Mouse (Mus musculus) forebrain, embryonic 11.5 days (tissue): ENCODE data around the gene Sarm1. TPM values are rescaled to one million over a fixed set of nuclear protein-coding genes. Genes with fewer than 3 reads are reported as not detected.

Source experiments
- ATAC-seq: fragments of 200-750 bp; cut with Nextera tagmentation; replicated peaks from 2 replicates; pipeline ENCODE4 v1.8.0; 2017; ENCODE audit warnings: moderate TSS enrichment; ENCODE audit not compliant: low FRiP score
- DNase-seq: peaks from one replicate; pipeline ENCODE4 v3.0.0-alpha.2; 2017; ENCODE audit warnings: low spot score
- H3K27ac ChIP-seq: fragments of 300-500 bp; sonication (generic); 2 replicates; pipeline ENCODE4 v1.5.1; 2014; ENCODE audit warnings: low read depth, low read length
- H3K27me3 ChIP-seq: fragments of 300-500 bp; sonication (generic); 2 replicates; pipeline ENCODE4 v1.6.1; 2014; ENCODE audit warnings: mild to moderate bottlenecking, low read length, mixed read lengths; ENCODE audit not compliant: control insufficient read depth, insufficient read depth
- H3K36me3 ChIP-seq: fragments of 300-500 bp; sonication (generic); 2 replicates; pipeline ENCODE4 v1.6.1; 2014; ENCODE audit warnings: mild to moderate bottlenecking, low read length, moderate library complexity, mixed read lengths; ENCODE audit not compliant: control insufficient read depth, insufficient read depth
- H3K4me1 ChIP-seq: fragments of 300-500 bp; sonication (generic); replicated peaks from 2 replicates; pipeline ENCODE4 v1.6.1; 2014; ENCODE audit warnings: low read length, mixed read lengths; ENCODE audit not compliant: control insufficient read depth, insufficient read depth
- H3K4me2 ChIP-seq: fragments of 300-500 bp; sonication (generic); 2 replicates; pipeline ENCODE4 v1.6.1; 2014; ENCODE audit warnings: low read depth, mild to moderate bottlenecking, low read length, moderate library complexity, mixed read lengths; ENCODE audit not compliant: severe bottlenecking
- H3K4me3 ChIP-seq: fragments of 300-500 bp; sonication (generic); 2 replicates; pipeline ENCODE4 v1.5.1; 2014; ENCODE audit warnings: low read depth, low read length
- H3K9ac ChIP-seq: fragments of 300-500 bp; sonication (generic); 2 replicates; pipeline ENCODE4 v1.6.1; 2014; ENCODE audit warnings: low read length
- H3K9me3 ChIP-seq: fragments of 300-500 bp; sonication (generic); 2 replicates; pipeline ENCODE4 v1.6.1; 2016; ENCODE audit warnings: low read length, mixed read lengths; ENCODE audit not compliant: control insufficient read depth
- WGBS: fragments of 180-500 bp; shearing (Covaris S2); extraction: QIAGEN DNeasy Blood & Tissue Kit; methylation state at CpG from one replicate; pipeline ENCODE4 v1.1.7; 2014; 5-methylcytosine and 5-hydroxymethylcytosine counted together
- polyA plus RNA-seq: library from polyadenylated mRNA; unstranded; fragments of >200 nt; fragmentation: Nextera tagmentation; extraction: Ambion mirVana; gene quantifications from 2 replicates; pipeline ENCODE4 v1.2.1, GENCODE M21; 2014

Gene Sarm1
- polyA plus RNA-seq, 1 experiment from 2014 or later, result 18.4 TPM

- WGBS, result 96% methylated on average over 6 of the region's 6 CpGs
- no peak for ATAC-seq
Measured at GRCm38 (mm10) chr11:78427655-78428054, 69.9 kb downstream of the Sarm1 start.

DNA sequence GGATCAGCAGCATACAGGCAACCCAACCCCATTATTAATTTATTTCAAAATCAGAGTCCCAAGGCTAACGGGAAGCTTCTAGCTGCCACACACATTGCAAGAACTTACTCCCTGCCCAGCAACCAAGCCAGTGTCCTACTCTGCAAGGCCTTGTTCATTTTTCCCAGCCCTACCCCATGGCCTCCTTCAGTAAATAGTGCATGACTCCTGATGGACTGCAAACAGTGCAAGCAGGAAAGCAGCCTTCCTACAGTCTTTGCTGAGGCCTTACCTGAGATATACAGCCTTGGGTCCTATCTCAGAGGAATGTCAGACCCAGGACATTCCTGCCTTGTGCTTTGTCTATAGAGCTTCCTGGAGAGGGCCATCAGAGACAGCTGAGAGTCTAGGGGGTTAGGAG lies 72.0 kb downstream of the Sarm1 start:
- 79% methylated on average over 1 of the region's 1 CpGs for WGBS

More at GRCm38 (mm10) chr11:78427655-78428054, 69.9 kb downstream of the Sarm1 start:
- Histone ChIP-seq H3K4me3 (no peak overlapping the region), H3K4me1 (no peaks in the 10 kb centered on the region), H3K9me3 (no peaks in the 10 kb centered on the region), H3K27ac (no peak overlapping the region), H3K27me3 (no peaks in the 10 kb centered on the region), H3K9ac (no peak overlapping the region), H3K4me2 (no peak overlapping the region), H3K36me3 (no peaks in the 10 kb centered on the region)
- no peak for DNase-seq

DNA sequence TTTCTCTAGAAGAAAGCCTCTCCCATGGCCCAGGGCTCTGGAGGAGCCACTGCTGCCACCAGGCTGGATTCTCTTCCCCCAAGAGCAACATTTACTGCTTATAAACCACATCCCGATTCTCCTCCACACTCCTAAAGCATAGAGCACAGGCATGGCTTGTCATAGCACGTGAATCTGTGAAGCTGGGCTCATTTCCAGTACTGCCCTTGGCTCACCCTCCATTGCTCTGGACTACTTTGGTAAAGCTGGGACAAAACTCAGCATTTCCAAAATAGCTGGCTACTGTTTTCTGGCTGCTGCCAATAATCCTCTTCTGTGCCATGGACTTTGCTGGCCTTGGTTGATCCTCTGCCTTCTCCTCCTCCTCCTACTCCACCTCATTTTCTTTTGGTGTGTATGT lies 73.2 kb downstream of the Sarm1 start:
- Histone ChIP-seq H3K27me3 (no peaks in the 10 kb centered on the region), H3K36me3 (no peaks in the 10 kb centered on the region), H3K4me3 (no peak overlapping the region), H3K9me3 (no peaks in the 10 kb centered on the region), H3K9ac (no peak overlapping the region), H3K27ac (no peak overlapping the region), H3K4me1 (no peaks in the 10 kb centered on the region), H3K4me2 (no peak overlapping the region)
- ATAC-seq (no peak), DNase-seq (no peak)
- 78% methylated on average over 2 of the region's 2 CpGs for WGBS

More for the DNA sequence above, 72.0 kb downstream of the Sarm1 start:
- no peaks in the 10 kb centered on the region for H3K36me3 ChIP-seq
- H3K4me2 ChIP-seq, result no peak overlapping the region
- DNase-seq (no peak), ATAC-seq (no peak)
- H3K9me3 ChIP-seq, result no peaks in the 10 kb centered on the region
- no peaks in the 10 kb centered on the region for H3K27me3 ChIP-seq
- H3K9ac ChIP-seq, result no peak overlapping the region
- H3K27ac ChIP-seq, result no peak overlapping the region
- H3K4me3 ChIP-seq, result no peak overlapping the region
- no peaks in the 10 kb centered on the region for H3K4me1 ChIP-seq

Other genes with a start within 250 kb of the Sarm1 start
- gene 2610507B11Rik, start 236.0 kb downstream of the Sarm1 start, polyA plus RNA-seq, result 75.1 and 84.6 TPM in 2 replicates
- 0.21 and 0.87 TPM in 2 replicates for gene BC030499, start 206.9 kb downstream of the Sarm1 start, polyA plus RNA-seq
- gene Spag5, start 196.2 kb downstream of the Sarm1 start, polyA plus RNA-seq, result 75.5 and 76.1 TPM in 2 replicates
- gene Aldoc, start 174.8 kb downstream of the Sarm1 start, polyA plus RNA-seq, result 3.3 and 7.4 TPM in 2 replicates
- gene Pigs, start 169.3 kb downstream of the Sarm1 start, polyA plus RNA-seq, result 69.6 and 70.3 TPM in 2 replicates
- 73.2 and 77.4 TPM in 2 replicates for gene Unc119, start 154.3 kb downstream of the Sarm1 start, polyA plus RNA-seq
- gene Foxn1, start 111.2 kb downstream of the Sarm1 start, polyA plus RNA-seq, result not detected in 2 replicates
- gene Slc13a2, start 75.5 kb downstream of the Sarm1 start, polyA plus RNA-seq, result not detected in 2 replicates
- 18.4 TPM in 2 replicates for gene Slc46a1, start 32.1 kb downstream of the Sarm1 start, polyA plus RNA-seq
- 36.3 and 38.6 TPM in 2 replicates for gene Vtn, start 1.3 kb upstream of the Sarm1 start, polyA plus RNA-seq
- not detected in 2 replicates for gene Sebox, start 5.7 kb upstream of the Sarm1 start, polyA plus RNA-seq
- gene Tmem199, start 14.4 kb upstream of the Sarm1 start, polyA plus RNA-seq, result 77.1 and 77.2 TPM in 2 replicates
- gene Poldip2, start 14.4 kb upstream of the Sarm1 start, polyA plus RNA-seq, result 144 and 155 TPM in 2 replicates
- 85.8 and 90.1 TPM in 2 replicates for gene Tnfaip1, start 38.6 kb upstream of the Sarm1 start, polyA plus RNA-seq
- gene Ift20, start 38.6 kb upstream of the Sarm1 start, polyA plus RNA-seq, result 87.3 and 92.3 TPM in 2 replicates
- 77.6 and 87.4 TPM in 2 replicates for gene Tmem97, start 53.0 kb upstream of the Sarm1 start, polyA plus RNA-seq
- gene Nlk, start 199.6 kb upstream of the Sarm1 start, polyA plus RNA-seq, result 29.3 and 33.6 TPM in 2 replicates